Mouse (Mus musculus): Measurements from ENCODE around the gene Krt36.

DNA sequence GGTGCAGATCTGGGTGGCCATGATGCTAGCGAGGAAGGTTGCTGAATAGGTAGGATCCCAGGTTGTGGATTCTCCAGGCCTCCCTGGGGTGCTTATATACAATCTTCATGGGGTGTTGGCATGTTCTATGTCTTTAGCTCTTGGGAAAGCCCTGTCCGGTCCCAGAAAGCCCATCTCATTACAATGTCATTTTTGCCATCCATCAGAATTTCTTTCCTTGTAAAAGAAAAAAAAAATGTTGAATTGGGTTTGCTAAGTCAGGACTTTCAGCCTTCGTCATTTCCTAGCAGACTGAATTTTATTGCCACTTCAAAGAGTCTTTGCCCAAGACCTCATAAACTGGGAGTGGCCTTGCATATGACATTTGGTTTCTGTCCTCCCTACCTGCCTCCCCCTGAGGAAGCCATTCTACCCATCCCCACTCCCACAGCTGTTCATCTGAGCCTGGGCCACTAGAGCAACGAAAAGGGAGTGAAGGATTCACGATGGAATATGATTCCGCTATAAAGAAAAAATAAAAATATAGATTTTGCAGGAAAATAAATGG is at the start of gene Krt36:
- TF ChIP-seq POLR2A (IDR thresholded peaks at IDR 0.05; ENCODE audit: borderline replicate concordance, extremely low read depth, low read depth, low read length) (no peak), CTCF (IDR thresholded peaks at IDR 0.05; ENCODE audit: insufficient read depth, low read length) (no peak)

All from lung, adult 2 months (tissue).